Mouse (Mus musculus) MN1 (cell line): ENCODE measurements around the gene Itpr1.

ENCODE experiments used
- DNase-seq: peaks from one replicate; pipeline ENCODE4 v3.0.0-alpha.2; 2016; ENCODE audit warnings: low spot score

Itpr1 gene

GRCm38 (mm10) chr6:108212881-108213295 is at the start of gene Itpr1:
Gene Itpr1 (plus strand): TSS chr6:108213096.
- DNase-seq: peak; percentile 96

GRCm38 (mm10) chr6:108164935-108165334 is 48.0 kb upstream of the Itpr1 start:
- no peak for DNase-seq

DNA sequence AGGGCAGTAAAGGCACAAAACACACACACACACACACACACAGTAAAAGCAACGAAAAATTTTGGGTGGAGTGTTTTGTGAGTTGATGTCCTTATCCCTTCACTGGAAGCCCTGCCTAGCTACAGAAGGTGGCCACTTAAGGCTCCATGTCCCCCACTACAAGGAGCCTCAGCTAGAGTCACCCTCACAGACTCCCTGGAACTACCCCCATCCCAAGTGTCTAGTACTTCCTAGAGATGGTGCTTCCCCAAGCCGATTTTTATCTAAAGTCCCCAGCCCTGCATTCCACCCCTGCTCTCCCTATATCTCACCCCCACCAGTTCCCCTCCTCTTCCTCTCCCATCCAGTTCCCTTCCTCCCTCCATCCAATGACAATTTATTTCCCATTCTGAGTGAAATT is 47.3 kb upstream of the Itpr1 start:
- no peak for DNase-seq

DNA sequence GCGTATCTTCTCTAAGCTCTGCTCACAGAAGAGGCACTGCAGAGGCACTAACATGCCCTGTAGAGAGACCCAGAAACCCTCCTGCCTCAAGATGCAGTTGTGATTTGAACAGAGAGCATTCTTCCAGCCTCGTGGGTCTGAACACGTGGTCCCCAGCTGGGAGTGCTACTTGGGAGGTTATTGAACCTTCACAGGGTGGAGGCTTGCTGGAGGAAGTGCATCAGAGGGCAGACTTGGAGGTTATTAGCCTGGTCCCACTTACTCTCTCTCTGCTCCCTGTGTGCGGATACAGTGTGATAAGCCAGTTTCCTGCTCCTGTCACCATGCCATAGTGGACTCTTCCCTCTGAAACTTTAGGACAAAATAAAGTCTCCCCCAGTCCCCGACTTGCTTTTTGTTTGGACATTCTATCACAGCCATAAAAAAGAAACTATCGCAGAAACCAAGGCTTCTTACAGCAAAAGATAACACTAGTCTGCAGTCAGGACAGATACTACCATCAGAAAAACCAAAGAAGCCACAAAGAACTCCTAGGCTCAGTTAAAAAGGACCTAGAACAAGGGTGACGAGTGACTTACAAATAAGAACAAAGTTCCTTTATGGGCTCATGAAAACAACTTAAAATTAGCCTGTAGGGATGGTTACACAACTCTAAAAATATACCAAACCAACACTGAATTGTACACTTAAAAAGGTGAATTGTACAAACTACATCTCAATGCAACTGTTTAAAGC is 44.8 kb upstream of the Itpr1 start:
- DNase-seq: no peak

- no peak for DNase-seq
Measured at GRCm38 (mm10) chr6:108168723-108169122, 44.2 kb upstream of the Itpr1 start.

GRCm38 (mm10) chr6:108169466-108169865 is 43.4 kb upstream of the Itpr1 start:
- no peak for DNase-seq

GRCm38 (mm10) chr6:108172219-108172618 is 40.7 kb upstream of the Itpr1 start:
- no peak for DNase-seq

DNA sequence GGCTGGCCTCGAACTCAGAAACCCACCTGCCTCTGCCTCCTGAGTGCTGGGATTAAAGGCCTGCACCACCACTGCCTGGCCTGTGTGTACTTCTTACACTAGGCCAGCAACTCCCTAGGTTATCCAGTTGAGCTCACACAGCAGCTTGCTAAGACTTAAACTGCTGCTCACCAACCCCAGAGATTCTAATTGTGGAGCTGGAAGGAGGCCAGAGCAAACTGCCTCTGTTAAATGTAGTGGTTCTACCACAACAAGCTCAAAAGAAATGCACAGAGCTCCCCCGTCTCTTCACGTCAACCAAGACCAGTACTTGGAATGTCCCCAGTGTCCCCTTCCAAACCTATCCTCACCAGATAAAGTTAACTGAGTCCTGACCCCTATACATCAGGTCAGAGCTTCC is 38.7 kb upstream of the Itpr1 start:
- DNase-seq: no peak

- no peak for DNase-seq
Measured at GRCm38 (mm10) chr6:108179087-108179486, 33.8 kb upstream of the Itpr1 start.

DNA sequence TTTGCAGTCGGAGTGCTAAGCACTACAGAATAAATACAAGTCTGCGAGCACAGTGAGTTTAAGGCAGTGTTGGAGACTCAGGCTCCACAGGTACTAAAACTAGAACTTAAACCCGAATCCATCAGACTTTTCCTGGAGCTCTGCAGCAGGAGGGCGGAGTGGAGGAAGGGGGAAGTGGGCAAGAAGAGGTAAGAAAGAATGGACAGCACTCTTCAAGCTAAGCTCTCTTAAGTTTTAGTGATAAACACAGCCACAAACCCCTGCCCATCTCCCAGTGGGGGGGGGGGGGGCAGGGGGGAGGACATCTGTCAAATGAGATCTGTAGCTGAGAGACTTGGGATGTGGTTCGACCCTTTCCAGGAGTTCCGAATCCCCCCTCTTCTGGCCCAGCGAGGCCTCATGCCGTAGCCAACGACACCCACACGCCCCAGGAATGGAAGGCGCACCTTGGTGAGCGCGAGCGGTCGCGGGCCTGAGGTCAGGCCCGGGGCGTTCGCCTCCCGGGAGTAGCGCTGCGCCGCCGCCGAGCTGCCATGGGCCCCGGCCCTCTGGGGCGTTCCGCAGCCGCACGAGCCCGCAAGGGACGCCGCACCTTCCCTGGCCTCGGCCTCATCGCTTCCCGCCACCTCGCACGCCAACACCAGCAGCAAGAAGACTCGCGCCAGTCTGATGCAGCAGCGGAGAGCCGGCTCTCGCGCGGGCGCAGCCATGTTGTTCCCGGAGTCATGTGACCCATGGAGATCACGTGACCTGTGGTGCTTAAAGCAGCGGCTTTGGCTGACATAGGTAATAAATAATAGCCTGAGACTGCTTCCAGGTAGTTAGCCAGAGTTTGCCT is 27.8 kb upstream of the Itpr1 start, which contains the start of gene Sumf1:
Gene Sumf1 (minus strand): TSS at position 736 of the 838 bp plus-strand sequence.
- peak; percentile 93 for DNase-seq

DNA sequence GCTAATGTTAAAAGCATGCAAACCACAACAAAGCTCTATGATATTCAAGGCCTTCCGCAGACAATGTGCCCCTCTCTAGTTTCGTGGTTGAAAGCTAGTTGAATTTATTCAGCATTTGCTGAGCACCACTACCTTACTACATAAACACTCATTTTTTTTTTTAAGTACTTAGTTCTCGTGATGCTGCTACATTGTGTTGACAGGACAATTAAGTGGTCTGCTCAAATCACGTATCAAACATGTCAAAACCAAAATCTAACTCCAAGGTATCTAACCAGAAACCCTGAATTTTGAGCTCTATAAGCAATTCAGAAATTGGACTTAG is 27.2 kb upstream of the Itpr1 start:
- DNase-seq: no peak

DNA sequence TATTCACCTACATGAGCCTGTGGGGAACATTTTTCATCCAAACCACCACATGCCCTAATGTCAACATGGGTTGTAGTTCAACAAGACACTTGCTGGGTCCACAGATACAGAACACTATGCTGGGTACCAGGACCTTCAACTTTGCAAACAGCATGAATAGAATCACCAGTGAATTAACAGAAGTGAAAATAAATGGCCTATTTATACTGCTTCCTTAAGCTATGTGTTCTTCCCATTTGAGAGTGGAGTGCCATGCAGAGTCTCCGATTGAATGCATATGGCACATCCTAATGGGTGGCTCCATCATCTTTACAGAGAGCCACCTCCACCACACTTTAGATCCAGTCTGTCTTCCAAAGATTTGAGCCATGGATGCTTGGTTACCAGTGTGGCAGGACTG is 22.2 kb upstream of the Itpr1 start:
- no peak for DNase-seq

DNA sequence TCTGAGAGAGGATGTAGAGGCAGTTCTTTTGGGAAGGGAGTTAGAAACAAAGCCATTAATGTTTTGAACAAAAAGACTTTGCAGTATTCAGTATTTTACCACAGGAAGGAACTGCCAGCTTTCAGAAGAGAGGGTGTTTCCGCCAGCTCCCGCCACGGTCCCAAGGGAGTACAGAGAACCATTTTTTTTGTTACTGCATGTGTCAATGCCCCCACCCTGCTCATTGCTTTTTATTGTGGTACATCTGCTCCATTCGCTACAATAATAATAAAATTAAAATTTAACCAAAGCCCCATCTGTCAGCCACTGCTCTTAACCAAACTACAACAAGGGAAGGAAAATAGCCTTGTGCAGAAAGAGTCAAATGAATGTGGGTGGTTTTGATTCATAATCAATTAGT is 20.3 kb upstream of the Itpr1 start:
- DNase-seq: no peak

- no peak for DNase-seq
Measured at GRCm38 (mm10) chr6:108196665-108197064, 16.2 kb upstream of the Itpr1 start.

DNA sequence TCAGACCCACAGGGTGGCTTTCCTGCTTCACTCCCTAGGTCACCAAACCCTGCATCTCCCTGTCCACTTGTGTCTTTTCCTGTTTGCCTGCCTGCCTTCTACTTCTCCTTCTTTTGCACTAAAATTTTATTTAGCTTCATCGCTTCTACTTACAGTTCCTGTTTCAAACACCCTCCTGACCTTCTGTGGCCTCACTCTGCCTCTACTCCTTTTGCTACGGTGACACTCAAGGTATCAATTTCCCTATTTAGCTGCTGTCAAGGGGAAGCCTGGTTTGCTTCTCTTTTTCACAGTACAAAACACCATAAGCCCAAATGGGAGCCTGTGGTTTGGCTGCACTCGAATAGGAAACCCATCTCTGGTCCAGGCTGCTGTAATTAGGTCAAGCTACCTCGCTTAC is 15.8 kb upstream of the Itpr1 start:
- DNase-seq: no peak

DNA sequence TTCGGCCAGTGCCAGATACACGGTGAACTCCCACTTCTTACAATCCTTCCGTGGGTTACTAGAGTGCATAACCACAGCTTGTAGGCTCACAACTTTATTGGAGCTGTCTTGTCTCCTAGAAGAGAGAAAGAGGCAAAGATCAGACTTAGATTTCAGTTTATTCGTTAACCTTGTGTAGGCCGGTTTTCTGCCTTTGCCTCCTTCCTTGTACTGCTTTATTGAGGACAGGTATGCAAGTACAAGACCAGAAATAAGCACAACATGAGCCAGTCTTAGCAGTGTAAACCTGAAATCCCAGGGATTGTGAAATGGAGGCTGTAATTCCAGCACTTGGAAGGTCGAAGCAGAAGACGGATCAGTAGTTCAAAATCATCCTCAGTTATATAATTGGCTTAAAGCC is 14.6 kb upstream of the Itpr1 start:
- no peak for DNase-seq

DNA sequence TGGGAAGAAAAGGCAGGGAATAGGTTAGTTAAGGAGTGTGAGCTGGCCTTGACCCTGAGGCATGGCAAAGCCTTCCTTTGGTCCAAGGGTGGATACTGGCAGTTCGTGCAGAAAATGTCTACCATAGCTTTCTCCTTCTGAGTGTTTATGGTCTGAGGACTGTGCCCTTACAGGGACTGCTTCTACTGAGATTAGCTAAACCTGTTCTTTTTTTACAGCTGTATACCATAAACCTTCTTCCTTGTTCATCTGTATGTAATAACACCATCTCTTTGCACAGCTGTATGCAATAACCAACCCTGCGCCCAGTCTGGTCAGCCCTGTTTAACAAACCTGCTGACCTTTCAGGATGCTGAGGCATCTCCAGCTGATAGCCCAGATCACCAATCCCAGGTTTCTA is 8.6 kb upstream of the Itpr1 start:
- no peak for DNase-seq

DNA sequence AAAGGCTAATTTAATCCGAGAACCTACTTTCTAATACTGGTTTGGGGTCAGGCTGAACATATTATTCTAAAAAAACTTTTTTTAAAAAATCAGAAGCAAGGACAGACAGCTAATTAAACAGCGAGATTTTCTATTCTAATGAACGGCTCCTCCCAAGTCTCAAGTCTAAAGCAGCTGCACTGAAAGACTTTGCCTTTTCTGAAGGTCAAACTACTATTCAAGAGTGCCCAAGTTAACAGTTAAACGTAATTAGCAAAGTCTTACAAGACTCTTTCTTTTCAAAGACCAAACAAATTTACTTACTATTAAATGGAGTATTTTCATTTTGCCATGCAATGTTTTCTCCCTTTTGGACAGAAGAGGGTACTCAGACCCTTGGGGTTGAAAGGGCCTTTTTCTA is 6.8 kb upstream of the Itpr1 start:
- no peak for DNase-seq

DNA sequence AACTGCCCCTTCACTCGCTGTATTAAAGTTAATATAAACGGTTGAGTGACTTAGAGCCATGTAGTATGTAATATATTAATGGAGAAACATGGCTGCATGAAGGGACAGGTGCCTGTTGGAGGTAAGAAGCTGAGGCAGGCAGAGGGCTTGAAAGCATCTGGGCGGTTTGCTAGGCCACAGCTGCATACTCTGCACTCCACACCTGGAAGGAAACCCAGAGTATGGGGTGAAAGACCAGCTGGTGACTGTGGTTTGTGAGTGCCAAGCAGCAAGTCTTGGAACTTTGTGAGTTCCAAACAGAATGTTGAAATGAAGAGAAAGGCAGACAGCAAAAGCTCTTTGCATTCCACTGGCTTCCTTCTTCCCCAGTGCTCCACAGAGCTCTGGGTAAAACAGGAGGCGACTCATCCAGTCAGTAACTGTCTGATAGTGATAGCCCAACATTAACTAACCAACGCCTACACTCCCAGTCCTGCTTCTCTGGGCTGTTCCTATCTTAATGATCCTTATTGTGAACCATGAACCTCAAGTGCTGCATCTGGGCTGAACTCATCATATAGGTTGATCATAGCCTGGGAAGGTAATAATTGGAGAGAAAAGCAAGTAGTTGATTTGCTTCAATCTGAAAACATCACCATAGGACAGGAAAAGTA is 5.9 kb upstream of the Itpr1 start:
- no peak for DNase-seq

GRCm38 (mm10) chr6:108211896-108212880 is 708 bp upstream of the Itpr1 start:
- DNase-seq: no peak

GRCm38 (mm10) chr6:108213481-108214293 is 791 bp downstream of the Itpr1 start:
- no peak for DNase-seq
